ENCODE assay signal across 13 mouse cellular contexts in genomic region chr12:67011368-67011767, GRCm38 (mm10).
DNase-seq lines count a peak whose midpoint lies in the region; ATAC-seq and TF ChIP-seq lines count a peak whose summit lies in the region.
"Had no signal": no experiment of that assay in that cellular context is flagged by ENCODE, and none has a peak within 500 bp of the region (broad histone marks: within the 10 kb centered on the region; RNA-seq: fewer than 3 reads in every experiment).

No protein-coding gene starts in this region.

- no peaks in the 10 kb centered on the region for H3K36me3 ChIP-seq in midbrain, embryonic 15.5 days (replicated peaks)
- H3K36me3 ChIP-seq in midbrain, embryonic 13.5 days, result no peaks in the 10 kb centered on the region
- H3K36me3 ChIP-seq: embryonic facial prominence, embryonic 12.5 days; hindbrain, embryonic 15.5 days; lung, embryonic 15.5 days had no signal

- no peaks in the 10 kb centered on the region for H3K27me3 ChIP-seq in midbrain, embryonic 15.5 days (replicated peaks)
- H3K27me3 ChIP-seq in midbrain, embryonic 13.5 days, result no peaks in the 10 kb centered on the region
- H3K27me3 ChIP-seq: embryonic facial prominence, embryonic 12.5 days; hindbrain, embryonic 15.5 days; lung, embryonic 15.5 days had no signal

- DNase-seq in frontal cortex, postnatal 36 days (ENCODE audit: low spot score in 2 of 2), result peak; percentile 31 to 71
- DNase-seq in left cerebral cortex, adult 2 months (ENCODE audit: extremely low spot score in 1 of 2, low spot score in 2 of 2), result peak; percentile 17 to 28
- DNase-seq in telencephalon, adult 2 months (ENCODE audit: low read depth, low spot score), result peak; percentile 82
- no peak for DNase-seq in adrenal gland, postnatal 14 days
- DNase-seq in urinary bladder, adult 18-20 months (ENCODE audit: low spot score in 2 of 2), result no peak
- DNase-seq: heart, adult 11 months; kidney, postnatal 36 days; thymus, postnatal 25 days had no signal

- 64% methylated on average over 4 of the region's 4 CpGs for WGBS in midbrain, embryonic 15.5 days
- WGBS in midbrain, embryonic 13.5 days, result 64% methylated on average over 4 of the region's 4 CpGs

- no peaks in the 10 kb centered on the region for H3K4me1 ChIP-seq in midbrain, embryonic 15.5 days
- no peaks in the 10 kb centered on the region for H3K4me1 ChIP-seq in midbrain, embryonic 13.5 days (replicated peaks)
- H3K4me1 ChIP-seq: embryonic facial prominence, embryonic 12.5 days; hindbrain, embryonic 15.5 days; lung, embryonic 15.5 days had no signal

- peak; percentile 45; the same call in 1 of the 2 replicates for ATAC-seq in midbrain, embryonic 15.5 days (replicated peaks)
- no peak for ATAC-seq in midbrain, embryonic 13.5 days

- 0 out of 2 replicates have a peak overlapping the region, but pooled peaks have one; percentile 8 for H3K27ac ChIP-seq in midbrain, embryonic 15.5 days
- no peak overlapping the region for H3K27ac ChIP-seq in midbrain, embryonic 13.5 days
- peak overlapping the region; percentile 54 for H3K27ac ChIP-seq in left cerebral cortex, adult 2 months
- H3K27ac ChIP-seq: embryonic facial prominence, embryonic 12.5 days; hindbrain, embryonic 15.5 days; lung, embryonic 15.5 days had no signal

- intact Hi-C loops in left cerebral cortex, adult 2 months (cut with DNase I), result loop anchor here (5.0 kb wide), 1 partner anchor 211 kb away; the partner anchor contains the start of gene Mdga2

- H3K9ac ChIP-seq in midbrain, embryonic 15.5 days, result no peak overlapping the region
- no peak overlapping the region for H3K9ac ChIP-seq in midbrain, embryonic 13.5 days (replicated peaks)
- H3K9ac ChIP-seq: embryonic facial prominence, embryonic 12.5 days; hindbrain, embryonic 15.5 days; lung, embryonic 15.5 days had no signal

- no peaks in the 10 kb centered on the region for H3K9me3 ChIP-seq in midbrain, embryonic 15.5 days
- no peaks in the 10 kb centered on the region for H3K9me3 ChIP-seq in midbrain, embryonic 13.5 days
- H3K9me3 ChIP-seq: embryonic facial prominence, embryonic 12.5 days; hindbrain, embryonic 15.5 days; lung, embryonic 15.5 days had no signal

- no peak overlapping the region for H3K4me2 ChIP-seq in midbrain, embryonic 15.5 days
- no peak overlapping the region for H3K4me2 ChIP-seq in midbrain, embryonic 13.5 days (replicated peaks)
- H3K4me2 ChIP-seq: embryonic facial prominence, embryonic 12.5 days; hindbrain, embryonic 15.5 days; lung, embryonic 15.5 days had no signal

- no peak; the same call in 1 of the 2 replicates for TF ChIP-seq CTCF in left cerebral cortex, adult 2 months (IDR thresholded peaks at IDR 0.05)

- no peak overlapping the region for H3K4me3 ChIP-seq in midbrain, embryonic 15.5 days
- no peak overlapping the region for H3K4me3 ChIP-seq in midbrain, embryonic 13.5 days (replicated peaks)
- H3K4me3 ChIP-seq in left cerebral cortex, adult 2 months, result no peak overlapping the region
- H3K4me3 ChIP-seq: embryonic facial prominence, embryonic 12.5 days; hindbrain, embryonic 15.5 days; lung, embryonic 15.5 days had no signal

Comparison
In these comparisons a context has a peak if more than half of its experiments do, and no peak if none do; other contexts are left out.
1. DNase-seq: peak in frontal cortex, postnatal 36 days (2 of 2), left cerebral cortex, adult 2 months (2 of 2) and telencephalon, adult 2 months (single experiment); none in adrenal gland, postnatal 14 days (single experiment) and urinary bladder, adult 18-20 months (0 of 2).